Mouse (Mus musculus): Measurements from ENCODE around the gene Cd4. TPM values are rescaled to one million over a fixed set of nuclear protein-coding genes. Genes with fewer than 3 reads are reported as not detected.

Cd4 gene
- total and polyA plus RNA-seq, 3 experiments, result 0.26 to 1.6 (median 0.34) TPM

GRCm38 (mm10) chr6:124863125-124863657 lies 24.8 kb downstream of the Cd4 start:
- dilution Hi-C loops (cut with MboI; ENCODE audit: extremely low pct_ligation_motif_present, extremely low pct_unique_long_range_greater_than_20kb, low sequenced_read_pairs), result no loop called here
- H3K9me3 ChIP-seq (replicated peaks; ENCODE audit: low read length), result no peaks in the 10 kb centered on the region
- peak overlapping the region; percentile 68 for H3K9ac ChIP-seq (ENCODE audit: insufficient read depth, low read depth)
- no peak for DNase-seq (ENCODE audit: extremely low read depth)
- H3K4me1 ChIP-seq (ENCODE audit: control insufficient read depth in 1 of 2, insufficient read depth in 2 of 2), result peaks cover 27 to 34% of the 10 kb centered on the region in 2 experiments
- peak overlapping the region; percentile 42 for H3K4me2 ChIP-seq (ENCODE audit: insufficient read depth, low read depth, poor library complexity, severe bottlenecking)
- H3K27me3 ChIP-seq (replicated peaks), result peaks cover 26% of the 10 kb centered on the region
- in situ Hi-C loops (cut with MboI; ENCODE audit: low pct_ligation_motif_present, low pct_unique_long_range_greater_than_20kb, low sequenced_read_pairs), result loop anchor here (25.0 kb wide), 1 partner anchor 174 kb away; the partner anchor contains the start of genes Acrbp and Ing4
- H3K27ac ChIP-seq (ENCODE audit: insufficient read depth, low read depth), result no peak overlapping the region
- H3K36me3 ChIP-seq (replicated peaks in 1 of 2; ENCODE audit: control insufficient read depth in 1 of 2, insufficient read depth in 1 of 2, low read length in 1 of 2), result no peaks in the 10 kb centered on the region
- no peaks in the 10 kb centered on the region for H3K79me2 ChIP-seq (replicated peaks; ENCODE audit: control insufficient read depth, extremely low read depth, insufficient read depth, poor library complexity, severe bottlenecking)
- H3K4me3 ChIP-seq (replicated peaks in 1 of 3; ENCODE audit: low read depth in 2 of 3, low read length in 2 of 3, poor library complexity in 1 of 3), result peak overlapping the region; percentile 50 to 65 (median 54)
- TF ChIP-seq UBTF (IDR thresholded peaks at IDR 0.05; ENCODE audit: low read depth, low read length), result no peak
- peak in 1 of 2 experiments; percentile 38; a peak in 2 of 4 replicates for TF ChIP-seq CTCF (conservative IDR thresholded peaks at IDR 0.05 in 1 of 2, IDR thresholded peaks at IDR 0.05 in 1 of 2; ENCODE audit: low read depth in 2 of 2, low read length in 2 of 2)
- TF ChIP-seq SIN3A (IDR thresholded peaks at IDR 0.05; ENCODE audit: low read length), result no peak
- no peak for TF ChIP-seq MYC (IDR thresholded peaks at IDR 0.05; ENCODE audit: low read depth, low read length)
- TF ChIP-seq SMC3 (IDR thresholded peaks at IDR 0.05; ENCODE audit: low read depth, low read length), result peak; percentile 22; the same call in 1 of the 2 replicates
- no peak for TF ChIP-seq NELFE (IDR thresholded peaks at IDR 0.05; ENCODE audit: low read depth, low read length)

- peaks cover 26% of the 10 kb centered on the region for H3K27me3 ChIP-seq (replicated peaks)
- no peaks in the 10 kb centered on the region for H3K9me3 ChIP-seq (replicated peaks; ENCODE audit: low read length)
- dilution Hi-C loops (cut with MboI; ENCODE audit: extremely low pct_ligation_motif_present, extremely low pct_unique_long_range_greater_than_20kb, low sequenced_read_pairs) (no loop called here), in situ Hi-C loops (cut with MboI; ENCODE audit: low pct_ligation_motif_present, low pct_unique_long_range_greater_than_20kb, low sequenced_read_pairs) (loop anchor here (25.0 kb wide), 1 partner anchor 175 kb away; the partner anchor contains the start of genes Acrbp and Ing4)
- H3K4me1 ChIP-seq (ENCODE audit: control insufficient read depth in 1 of 2, insufficient read depth in 2 of 2), result peaks cover 27 to 34% of the 10 kb centered on the region in 2 experiments
- peak overlapping the region in 2 of 3 experiments; percentile 50 to 54 for H3K4me3 ChIP-seq (replicated peaks in 1 of 3; ENCODE audit: low read depth in 2 of 3, low read length in 2 of 3, poor library complexity in 1 of 3)
- no peak for DNase-seq (ENCODE audit: extremely low read depth)
- H3K36me3 ChIP-seq (replicated peaks in 1 of 2; ENCODE audit: control insufficient read depth in 1 of 2, insufficient read depth in 1 of 2, low read length in 1 of 2), result no peaks in the 10 kb centered on the region
- no peak overlapping the region for H3K27ac ChIP-seq (ENCODE audit: insufficient read depth, low read depth)
- peak overlapping the region; percentile 42 for H3K4me2 ChIP-seq (ENCODE audit: insufficient read depth, low read depth, poor library complexity, severe bottlenecking)
- TF ChIP-seq ELF1 (IDR thresholded peaks at IDR 0.05; ENCODE audit: low read depth, low read length), result no peak
- no peak for TF ChIP-seq NELFE (IDR thresholded peaks at IDR 0.05; ENCODE audit: low read depth, low read length)
- TF ChIP-seq MYC (IDR thresholded peaks at IDR 0.05; ENCODE audit: low read depth, low read length), result no peak
- TF ChIP-seq ZKSCAN1 (IDR thresholded peaks at IDR 0.05; ENCODE audit: borderline replicate concordance, low read depth, low read length), result no peak
- TF ChIP-seq UBTF (IDR thresholded peaks at IDR 0.05; ENCODE audit: low read depth, low read length), result no peak
- TF ChIP-seq POLR2AphosphoS2 (IDR thresholded peaks at IDR 0.05; ENCODE audit: low read depth, low read length), result no peak
- no peak for TF ChIP-seq ZMIZ1 (IDR thresholded peaks at IDR 0.05; ENCODE audit: low read depth, low read length)
- H3K79me2 ChIP-seq (replicated peaks; ENCODE audit: control insufficient read depth, extremely low read depth, insufficient read depth, poor library complexity, severe bottlenecking), result no peaks in the 10 kb centered on the region
- H3K9ac ChIP-seq (ENCODE audit: insufficient read depth, low read depth), result 0 out of 2 replicates have a peak overlapping the region, but pooled peaks have one; percentile 20
These were observed 25.5 kb downstream of the Cd4 start for GRCm38 (mm10) chr6:124862406-124863124.

DNA sequence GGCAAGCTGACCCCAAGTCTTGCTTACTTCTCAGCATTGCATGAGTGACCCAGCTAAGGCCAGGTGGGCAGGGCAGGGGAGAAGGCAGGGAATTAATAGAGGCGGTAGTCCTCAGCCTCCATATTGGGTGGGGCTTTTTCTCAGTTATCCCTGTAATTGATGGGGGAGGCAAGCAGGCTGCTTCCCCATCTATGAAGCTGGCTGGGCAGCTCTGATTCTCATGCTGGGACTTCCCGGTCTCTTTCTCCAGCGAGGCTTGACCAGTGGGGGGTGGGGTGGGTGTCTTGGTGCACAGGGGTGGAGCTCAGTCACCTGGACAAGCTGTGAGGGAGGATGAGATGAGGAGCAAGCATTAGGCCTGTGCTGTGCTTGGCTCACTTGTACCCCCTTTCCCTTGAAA lies 26.2 kb downstream of the Cd4 start:
- H3K9ac ChIP-seq (ENCODE audit: insufficient read depth, low read depth), result no peak overlapping the region
- in situ Hi-C loops (cut with MboI; ENCODE audit: low pct_ligation_motif_present, low pct_unique_long_range_greater_than_20kb, low sequenced_read_pairs) (loop anchor here (25.0 kb wide), 1 partner anchor 175 kb away; the partner anchor contains the start of genes Acrbp and Ing4), dilution Hi-C loops (cut with MboI; ENCODE audit: extremely low pct_ligation_motif_present, extremely low pct_unique_long_range_greater_than_20kb, low sequenced_read_pairs) (no loop called here)
- peaks cover 27 to 34% of the 10 kb centered on the region in 2 experiments for H3K4me1 ChIP-seq (ENCODE audit: control insufficient read depth in 1 of 2, insufficient read depth in 2 of 2)
- H3K4me2 ChIP-seq (ENCODE audit: insufficient read depth, low read depth, poor library complexity, severe bottlenecking), result no peak overlapping the region
- H3K9me3 ChIP-seq (replicated peaks; ENCODE audit: low read length), result no peaks in the 10 kb centered on the region
- H3K36me3 ChIP-seq (replicated peaks in 1 of 2; ENCODE audit: control insufficient read depth in 1 of 2, insufficient read depth in 1 of 2, low read length in 1 of 2), result no peaks in the 10 kb centered on the region
- H3K27me3 ChIP-seq (replicated peaks), result peaks cover 26% of the 10 kb centered on the region
- no peaks in the 10 kb centered on the region for H3K79me2 ChIP-seq (replicated peaks; ENCODE audit: control insufficient read depth, extremely low read depth, insufficient read depth, poor library complexity, severe bottlenecking)
- DNase-seq (ENCODE audit: extremely low read depth), result no peak
- H3K4me3 ChIP-seq (replicated peaks in 1 of 3; ENCODE audit: low read depth in 2 of 3, low read length in 2 of 3, poor library complexity in 1 of 3), result no peak overlapping the region
- H3K27ac ChIP-seq (ENCODE audit: insufficient read depth, low read depth), result no peak overlapping the region
- TF ChIP-seq MXI1 (IDR thresholded peaks at IDR 0.05; ENCODE audit: low read depth, low read length) (no peak), JUN (IDR thresholded peaks at IDR 0.05; ENCODE audit: insufficient read depth, low read depth, low read length) (no peak), MAFK (IDR thresholded peaks at IDR 0.05; ENCODE audit: insufficient replicate concordance, low read length) (no peak), SMC3 (IDR thresholded peaks at IDR 0.05; ENCODE audit: low read depth, low read length) (no peak), GABPA (IDR thresholded peaks at IDR 0.05; ENCODE audit: insufficient replicate concordance, low read depth, low read length) (no peak), TCF12 (IDR thresholded peaks at IDR 0.05; ENCODE audit: low read depth, low read length) (no peak), ETS1 (conservative IDR thresholded peaks at IDR 0.05; ENCODE audit: low read depth, low read length) (no peak; the same call in 1 of the 2 replicates), ZKSCAN1 (IDR thresholded peaks at IDR 0.05; ENCODE audit: borderline replicate concordance, low read depth, low read length) (no peak), CHD2 (IDR thresholded peaks at IDR 0.05; ENCODE audit: low read length) (peak; percentile 7; the same call in 1 of the 2 replicates), RCOR1 (conservative IDR thresholded peaks at IDR 0.05; ENCODE audit: low read depth, low read length) (no peak), POLR2A (IDR thresholded peaks at IDR 0.05; ENCODE audit: low read depth, low read length) (no peak), TBP (conservative IDR thresholded peaks at IDR 0.05; ENCODE audit: low read depth, low read length) (no peak), BHLHE40 (IDR thresholded peaks at IDR 0.05; ENCODE audit: low read depth, low read length) (no peak), USF2 (conservative IDR thresholded peaks at IDR 0.05; ENCODE audit: low read depth, low read length) (no peak), E2F4 (IDR thresholded peaks at IDR 0.05; ENCODE audit: insufficient replicate concordance, low read depth, low read length) (no peak)
